Mouse (Mus musculus) gastrocnemius, postnatal 10 days (tissue): Measurements from ENCODE around the gene Zfp292. TPM values are rescaled to one million over a fixed set of nuclear protein-coding genes. Genes with fewer than 3 reads are reported as not detected.
"Not testable (repeated sequence)": the region's sequence is repeated elsewhere in the genome, so short reads cannot be mapped to it uniquely, and the experiment has no call there.

Experiments
- DNase-seq: peaks from one replicate; pipeline ENCODE4 v3.0.0; 2021; ENCODE audit warnings: mixed read lengths
- long read RNA-seq, 2 experiments: library from polyadenylated mRNA; stranded (forward); transcript quantifications; one replicate each; pipeline ENCODE4 v2.0.0; 2021
- total RNA-seq, 2 experiments: library from RNA; stranded (reverse); gene quantifications; 2 replicates each; pipeline ENCODE4 v1.2.3; 2021

The Zfp292 gene
- 10 to 100 TPM; 11.8 to 14.5 TPM for total RNA-seq
- long read RNA-seq, experiment 1, full-length matches to known transcripts: 1 of 3 reads
- long read RNA-seq, experiment 1, partial matches to known transcripts: 0 of 3 reads
- long read RNA-seq, experiment 1, other reads (novel, unspliced or antisense): 2 of 3 reads
- long read RNA-seq, experiment 2, full-length matches to known transcripts: 1 of 3 reads
- long read RNA-seq, experiment 2, partial matches to known transcripts: 0 of 3 reads
- long read RNA-seq, experiment 2, other reads (novel, unspliced or antisense): 2 of 3 reads

- DNase-seq: peak; percentile 89
Measured at GRCm38 (mm10) chr4:34882818-34883217, at the start of gene Zfp292. Gene Zfp292, minus strand, starts transcription at chr4:34882960.

- not testable (repeated sequence) for DNase-seq
Measured at GRCm38 (mm10) chr4:34928386-34928785, 45.6 kb upstream of the Zfp292 start.

- peak; percentile 19 for DNase-seq
Measured at GRCm38 (mm10) chr4:34922177-34922870, 39.6 kb upstream of the Zfp292 start.

GRCm38 (mm10) chr4:34917400-34917799, 34.6 kb upstream of the Zfp292 start:
- DNase-seq: no peak

GRCm38 (mm10) chr4:34912171-34912570, 29.4 kb upstream of the Zfp292 start:
- DNase-seq: no peak

- no peak for DNase-seq
Measured at GRCm38 (mm10) chr4:34911401-34911800, 28.6 kb upstream of the Zfp292 start.

- no peak for DNase-seq
Measured at GRCm38 (mm10) chr4:34908127-34908526, 25.4 kb upstream of the Zfp292 start.

- no peak for DNase-seq
Measured at GRCm38 (mm10) chr4:34907026-34907425, 24.3 kb upstream of the Zfp292 start.

GRCm38 (mm10) chr4:34906151-34906550, 23.4 kb upstream of the Zfp292 start:
- no peak for DNase-seq

- DNase-seq: no peak
Measured at GRCm38 (mm10) chr4:34905396-34905795, 22.6 kb upstream of the Zfp292 start.

- DNase-seq: not testable (repeated sequence)
Measured at GRCm38 (mm10) chr4:34901582-34901981, 18.8 kb upstream of the Zfp292 start.

- no peak for DNase-seq
Measured at GRCm38 (mm10) chr4:34901166-34901565, 18.4 kb upstream of the Zfp292 start.

- DNase-seq: no peak
Measured at GRCm38 (mm10) chr4:34900155-34900554, 17.4 kb upstream of the Zfp292 start.

GRCm38 (mm10) chr4:34899322-34899721, 16.6 kb upstream of the Zfp292 start:
- no peak for DNase-seq

GRCm38 (mm10) chr4:34898497-34898896, 15.7 kb upstream of the Zfp292 start:
- DNase-seq: no peak

- no peak for DNase-seq
Measured at GRCm38 (mm10) chr4:34893479-34893878, 10.7 kb upstream of the Zfp292 start, which contains the start of gene Cga. Gene Cga, plus strand, starts transcription at chr4:34893779.

GRCm38 (mm10) chr4:34889812-34890185, 7.0 kb upstream of the Zfp292 start:
- DNase-seq: no peak

- DNase-seq: no peak
Measured at GRCm38 (mm10) chr4:34889101-34889811, 6.5 kb upstream of the Zfp292 start.

GRCm38 (mm10) chr4:34887295-34887694, 4.5 kb upstream of the Zfp292 start:
- DNase-seq: no peak

- peak; percentile 72 for DNase-seq
Measured at GRCm38 (mm10) chr4:34886490-34887111, 3.8 kb upstream of the Zfp292 start.

GRCm38 (mm10) chr4:34885631-34886351, 3.0 kb upstream of the Zfp292 start:
- no peak for DNase-seq
